Mouse (Mus musculus) liver, postnatal 0 days (tissue): ENCODE data around the gene Fggy. TPM values are rescaled to one million over a fixed set of nuclear protein-coding genes. Genes with fewer than 3 reads are reported as not detected.

Source experiments
- ATAC-seq: fragments of 200-750 bp; cut with Nextera tagmentation; 2 replicates; pipeline ENCODE4 v1.8.0; 2017; ENCODE audit warnings: mild to moderate bottlenecking, moderate library complexity
- DNase-seq: peaks from one replicate; pipeline ENCODE4 v3.0.0-alpha.2; 2016
- H3K27ac ChIP-seq: fragments of 300-500 bp; sonication (generic); 2 replicates; pipeline ENCODE4 v1.5.1; 2014; ENCODE audit warnings: antibody characterized with exemption, moderate library complexity, mild to moderate bottlenecking, low read depth
- H3K27me3 ChIP-seq: fragments of 300-500 bp; sonication (generic); 2 replicates; pipeline ENCODE4 v1.6.1; 2014; ENCODE audit warnings: low read length, control low read depth, mixed read lengths; ENCODE audit not compliant: insufficient read depth
- H3K36me3 ChIP-seq: fragments of 300-500 bp; sonication (generic); replicated peaks from 2 replicates; pipeline ENCODE4 v1.6.1; 2014; ENCODE audit warnings: mild to moderate bottlenecking, control low read depth, low read length, moderate library complexity, mixed read lengths; ENCODE audit not compliant: insufficient read depth
- H3K4me1 ChIP-seq: fragments of 300-500 bp; sonication (generic); 2 replicates; pipeline ENCODE4 v1.6.1; 2014; ENCODE audit warnings: antibody characterized with exemption, mild to moderate bottlenecking, control low read depth; ENCODE audit not compliant: insufficient read depth
- H3K4me2 ChIP-seq: fragments of 300-500 bp; sonication (generic); 2 replicates; pipeline ENCODE4 v1.6.1; 2014; ENCODE audit warnings: low read depth, mild to moderate bottlenecking, low read length, moderate library complexity, mixed read lengths
- H3K4me3 ChIP-seq: fragments of 300-500 bp; sonication (generic); 2 replicates; pipeline ENCODE4 v1.5.1; 2014; ENCODE audit warnings: low read depth, low read length
- H3K9ac ChIP-seq: fragments of 300-500 bp; sonication (generic); replicated peaks from 2 replicates; pipeline ENCODE4 v1.6.1; 2014; ENCODE audit warnings: mild to moderate bottlenecking, moderate library complexity
- H3K9me3 ChIP-seq: fragments of 300-500 bp; sonication (generic); 2 replicates; pipeline ENCODE4 v1.6.1; 2016; ENCODE audit warnings: mild to moderate bottlenecking, control low read depth, low read length, mixed read lengths
- CTCF ChIP-seq: sonication (generic); IDR thresholded peaks from 2 replicates; pipeline ENCODE4 v1.5.1; 2016; ENCODE audit warnings: antibody characterized with exemption, low read depth
- EP300 ChIP-seq: IDR thresholded peaks from 2 replicates; pipeline ENCODE4 v1.6.1; 2016; ENCODE audit warnings: antibody characterized with exemption, low read depth, mild to moderate bottlenecking
- WGBS: fragments of 180-500 bp; shearing (Covaris S2); extraction: QIAGEN DNeasy Blood & Tissue Kit; methylation state at CpG from one replicate; pipeline ENCODE4 v1.1.7; 2014; ENCODE audit not compliant: insufficient replicate concordance; 5-methylcytosine and 5-hydroxymethylcytosine counted together
- polyA plus RNA-seq: library from polyadenylated mRNA; unstranded; fragments of >200 nt; fragmentation: Nextera tagmentation; extraction: Ambion mirVana; gene quantifications from 2 replicates; pipeline ENCODE4 v1.2.1, GENCODE M21; 2015

Gene Fggy
- polyA plus RNA-seq, 1 experiment from 2014 or later, result 45.4 TPM

DNA sequence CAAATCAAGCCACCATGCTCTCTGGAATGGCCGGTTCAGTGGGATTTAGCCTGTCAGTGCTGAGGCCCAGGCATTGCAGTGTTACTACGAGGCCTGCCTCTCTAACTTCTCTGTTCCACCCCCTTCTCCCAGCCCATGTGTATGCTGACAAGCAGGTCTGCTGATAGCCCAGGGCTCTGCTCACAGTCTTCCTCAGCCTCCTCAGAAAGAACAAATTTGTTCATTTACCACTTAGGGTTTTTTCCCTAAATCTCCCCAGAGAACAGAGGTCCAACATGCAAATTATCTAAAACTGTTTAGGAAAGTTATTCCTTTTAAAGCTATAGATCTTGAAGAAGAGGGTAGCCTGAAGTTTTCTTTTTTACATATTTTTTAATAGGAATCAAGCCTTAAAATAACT, 179.4 kb downstream of the Fggy start:
- no peaks in the 10 kb centered on the region for H3K9me3 ChIP-seq
- ATAC-seq (no peak), DNase-seq (no peak)
- H3K9ac ChIP-seq, result no peak overlapping the region
- H3K36me3 ChIP-seq, result no peaks in the 10 kb centered on the region
- H3K4me2 ChIP-seq, result no peak overlapping the region
- 55% methylated on average over 2 of the region's 2 CpGs for WGBS
- H3K27ac ChIP-seq, result no peak overlapping the region
- H3K4me3 ChIP-seq, result no peak overlapping the region
- TF ChIP-seq CTCF (no peak), EP300 (no peak)
- no peaks in the 10 kb centered on the region for H3K27me3 ChIP-seq
- H3K4me1 ChIP-seq, result peaks cover 30% of the 10 kb centered on the region

DNA sequence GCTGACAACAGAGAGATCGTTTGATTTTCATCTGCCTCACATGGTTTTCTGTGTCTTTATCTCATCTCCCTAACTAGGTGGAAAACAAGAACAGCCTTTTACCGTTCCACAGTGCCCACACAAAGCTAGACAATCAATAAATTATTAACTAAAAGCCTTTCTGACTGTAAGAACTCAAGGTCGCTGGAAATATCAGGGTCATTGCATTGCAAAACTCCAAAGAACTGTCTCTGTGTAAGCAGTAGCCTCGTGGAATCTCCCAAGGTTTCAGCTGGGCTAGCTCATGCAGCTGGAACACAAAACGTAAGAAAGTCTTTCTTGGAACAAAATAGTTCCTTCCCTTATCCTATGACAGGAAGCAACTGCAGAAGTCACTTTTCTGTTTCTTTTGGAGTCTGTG, 180.9 kb downstream of the Fggy start:
- DNase-seq (no peak), ATAC-seq (peak; percentile 46)

GRCm38 (mm10) chr4:95738725-95739124, 181.4 kb downstream of the Fggy start:
- no peaks in the 10 kb centered on the region for H3K27me3 ChIP-seq
- H3K36me3 ChIP-seq, result no peaks in the 10 kb centered on the region
- TF ChIP-seq EP300 (no peak), CTCF (no peak)
- H3K4me1 ChIP-seq, result peaks cover 32% of the 10 kb centered on the region
- 55% methylated on average over 4 of the region's 4 CpGs for WGBS
- H3K9ac ChIP-seq, result no peak overlapping the region
- no peak for ATAC-seq
- H3K27ac ChIP-seq, result peak overlapping the region; percentile 75
- H3K4me2 ChIP-seq, result no peak overlapping the region
- no peak overlapping the region for H3K4me3 ChIP-seq
- DNase-seq, result no peak
- H3K9me3 ChIP-seq, result no peaks in the 10 kb centered on the region

More for the DNA sequence above, 180.9 kb downstream of the Fggy start:
- Histone ChIP-seq H3K4me2 (no peak overlapping the region), H3K36me3 (no peaks in the 10 kb centered on the region), H3K9me3 (no peaks in the 10 kb centered on the region), H3K27me3 (no peaks in the 10 kb centered on the region), H3K4me1 (peaks cover 35% of the 10 kb centered on the region), H3K9ac (no peak overlapping the region), H3K4me3 (no peak overlapping the region), H3K27ac (peak overlapping the region; percentile 75)
- no peak for TF ChIP-seq CTCF
- TF ChIP-seq EP300, result peak; percentile 46; the same call in 1 of the 2 replicates
- WGBS, result 23% methylated on average over 5 of the region's 5 CpGs

- ATAC-seq, result peak; percentile 67
- WGBS, result 40% methylated on average over 7 of the region's 7 CpGs
Observed at GRCm38 (mm10) chr4:95741115-95741734, 183.9 kb downstream of the Fggy start.

GRCm38 (mm10) chr4:95742986-95743385, 185.7 kb downstream of the Fggy start:
- Histone ChIP-seq H3K4me3 (no peak overlapping the region), H3K4me1 (peaks cover 19% of the 10 kb centered on the region), H3K27me3 (no peaks in the 10 kb centered on the region), H3K9me3 (no peaks in the 10 kb centered on the region), H3K27ac (peak overlapping the region; percentile 65), H3K36me3 (no peaks in the 10 kb centered on the region), H3K4me2 (no peak overlapping the region), H3K9ac (no peak overlapping the region)
- peak; percentile 68 for ATAC-seq
- WGBS, result 37% methylated on average over 4 of the region's 4 CpGs
- peak; percentile 30 for DNase-seq
- no peak for TF ChIP-seq EP300
- 0 out of 2 replicates have a peak, but pooled peaks have one; percentile 17 for TF ChIP-seq CTCF

More at GRCm38 (mm10) chr4:95741115-95741734, 183.9 kb downstream of the Fggy start:
- H3K36me3 ChIP-seq, result no peaks in the 10 kb centered on the region
- peak; percentile 60; the same call in 1 of the 2 replicates for TF ChIP-seq EP300
- TF ChIP-seq CTCF, result no peak
- H3K4me2 ChIP-seq, result no peak overlapping the region
- no peak overlapping the region for H3K4me3 ChIP-seq
- peak; percentile 48 for DNase-seq
- no peak overlapping the region for H3K9ac ChIP-seq
- peak overlapping the region; percentile 65 for H3K27ac ChIP-seq
- H3K9me3 ChIP-seq, result no peaks in the 10 kb centered on the region
- H3K27me3 ChIP-seq, result no peaks in the 10 kb centered on the region
- H3K4me1 ChIP-seq, result peaks cover 25% of the 10 kb centered on the region

- Histone ChIP-seq H3K9me3 (no peaks in the 10 kb centered on the region), H3K27me3 (no peaks in the 10 kb centered on the region), H3K9ac (no peak overlapping the region), H3K4me2 (no peak overlapping the region), H3K36me3 (no peaks in the 10 kb centered on the region), H3K4me1 (peaks cover 8% of the 10 kb centered on the region; the same call in 1 of the 2 replicates), H3K27ac (no peak overlapping the region), H3K4me3 (no peak overlapping the region)
- TF ChIP-seq CTCF (no peak), EP300 (no peak)
- ATAC-seq (no peak), DNase-seq (no peak)
- WGBS, result 75% methylated on average over 6 of the region's 6 CpGs
Observed at GRCm38 (mm10) chr4:95746954-95747353, 189.6 kb downstream of the Fggy start.
